Mouse (Mus musculus) heart, adult 2 months (tissue): Measurements from ENCODE around the gene Itga4.

ENCODE experiments used
- CTCF ChIP-seq: fragments of 200-600 bp; IDR thresholded peaks from 2 replicates; pipeline ENCODE4 v1.8.1; 2022; ENCODE audit warnings: antibody characterized with exemption, mild to moderate bottlenecking, moderate library complexity
- EP300 ChIP-seq: fragments of 200-500 bp; IDR thresholded peaks from 2 replicates; pipeline ENCODE4 v1.6.1; 2011; ENCODE audit warnings: low read depth, low read length, control low read depth; ENCODE audit not compliant: insufficient read depth

GRCm38 (mm10) chr2:79224714-79225426 is 30.4 kb upstream of the Itga4 start:
- TF ChIP-seq CTCF (no peak), EP300 (no peak)
